Mouse (Mus musculus) erythroblast, embryonic 14.5 days (primary cell): ENCODE measurements around the gene Lcp2.

Experiments used
- GATA1 ChIP-seq: IDR thresholded peaks from 2 replicates; pipeline ENCODE4 v1.6.1; 2012; ENCODE audit warnings: low read length, inconsistent platforms, mixed read lengths
- TAL1 ChIP-seq: IDR thresholded peaks from 3 replicates; pipeline ENCODE4 v1.6.1; 2012; ENCODE audit warnings: low read length, inconsistent platforms, mixed read lengths

GRCm38 (mm10) chr11:34098422-34098821, 51.7 kb downstream of the Lcp2 start, which contains the start of gene 4930469K13Rik:
- TF ChIP-seq GATA1 (no peak), TAL1 (no peak)
